In genomic region chrX:137049425-137050225, GRCm38 (mm10) we compare ENCODE assay signal across 8 mouse cellular contexts. TPM values are rescaled to one million over a fixed set of nuclear protein-coding genes. Genes with fewer than 3 reads are reported as not detected.
DNase-seq lines count a peak whose midpoint lies in the region; ATAC-seq and TF ChIP-seq lines count a peak whose summit lies in the region.

Gene Fam199x, plus strand, starts transcription at chrX:137049594.

- H3K27ac ChIP-seq in forebrain, embryonic 15.5 days (replicated peaks): no peak within 1 kb of the TSS
- peak within 1 kb of the TSS; percentile 11; the same call in 1 of the 2 replicates for H3K27ac ChIP-seq in lung, postnatal 0 days (ENCODE audit: low read length)

- DNase-seq in G1E (ENCODE audit: low spot score): peak; percentile 58
- peak; percentile 86 for DNase-seq in cerebellum, adult 11-12 months
- DNase-seq in heart, postnatal 25 days (ENCODE audit: low spot score): peak; percentile 63
- peak; percentile 20 to 53 for DNase-seq in layer of hippocampus, adult 8-10 months (ENCODE audit: low spot score in 2 of 2)
- peak; percentile 84 for DNase-seq in lung, postnatal 0 days (ENCODE audit: low spot score)
- peak; percentile 36 for DNase-seq in ovary, postnatal 10 days (ENCODE audit: low spot score)
- DNase-seq in thymus, postnatal 10 days (ENCODE audit: low spot score in 2 of 2): peak; percentile 32 to 60

- peak; percentile 87 for ATAC-seq in G1E (ENCODE audit: extremely low read depth, insufficient number of reproducible peaks, low FRiP score, poor library complexity, severe bottlenecking)
- ATAC-seq in forebrain, embryonic 15.5 days (replicated peaks): peak; percentile 97
- ATAC-seq in lung, postnatal 0 days: peak; percentile 98

- peaks cover 21% of the 10 kb centered on the region for H3K4me1 ChIP-seq in G1E (ENCODE audit: insufficient read depth, low read depth, low read length)
- 0 out of 2 replicates have a peak, but pooled peaks cover 11% of the 10 kb centered on the region for H3K4me1 ChIP-seq in forebrain, embryonic 15.5 days
- H3K4me1 ChIP-seq in lung, postnatal 0 days (ENCODE audit: insufficient read depth, low read depth, low read length): no peaks in the 10 kb centered on the region

- no peak for TF ChIP-seq CTCF in G1E (IDR thresholded peaks at IDR 0.05; ENCODE audit: low read depth, low read length)
- TF ChIP-seq CTCF in lung, postnatal 0 days (IDR thresholded peaks at IDR 0.05): peak; percentile 71

- 22% methylated on average over 60 of the region's 62 CpGs for WGBS in forebrain, embryonic 15.5 days
- 11% methylated on average over 39 of the region's 62 CpGs for WGBS in lung, postnatal 0 days

- peak within 1 kb of the TSS; percentile 75 for H3K9ac ChIP-seq in forebrain, embryonic 15.5 days (replicated peaks)
- peak within 1 kb of the TSS; percentile 51; the same call in 1 of the 2 replicates for H3K9ac ChIP-seq in lung, postnatal 0 days (replicated peaks; ENCODE audit: low read depth)

- intact Hi-C loops in heart, postnatal 25 days (cut with DNase I): no loop called here

- H3K4me3 ChIP-seq in G1E (ENCODE audit: low read depth, low read length): peak within 1 kb of the TSS; percentile 87
- H3K4me3 ChIP-seq in forebrain, embryonic 15.5 days: peak within 1 kb of the TSS; percentile 80
- peak within 1 kb of the TSS; percentile 63 for H3K4me3 ChIP-seq in lung, postnatal 0 days (ENCODE audit: low read depth, low read length)

- peak within 1 kb of the TSS; percentile 69 for H3K4me2 ChIP-seq in forebrain, embryonic 15.5 days (replicated peaks)
- peak within 1 kb of the TSS; percentile 64 for H3K4me2 ChIP-seq in lung, postnatal 0 days (replicated peaks; ENCODE audit: low read depth, low read length)

- no peaks in the 10 kb centered on the region for H3K9me3 ChIP-seq in G1E (replicated peaks)
- no peaks in the 10 kb centered on the region for H3K9me3 ChIP-seq in forebrain, embryonic 15.5 days
- H3K9me3 ChIP-seq in lung, postnatal 0 days (ENCODE audit: low read length): no peaks in the 10 kb centered on the region

- no peaks in the 10 kb centered on the region for H3K36me3 ChIP-seq in G1E (replicated peaks)
- H3K36me3 ChIP-seq in forebrain, embryonic 15.5 days: no peaks in the 10 kb centered on the region
- H3K36me3 ChIP-seq in lung, postnatal 0 days (ENCODE audit: insufficient read depth, low read length): no peaks in the 10 kb centered on the region

- no peak for TF ChIP-seq EP300 in lung, postnatal 0 days (IDR thresholded peaks at IDR 0.05)

- no peaks in the 10 kb centered on the region for H3K27me3 ChIP-seq in G1E (ENCODE audit: insufficient read depth, low read length)
- H3K27me3 ChIP-seq in forebrain, embryonic 15.5 days: no peaks in the 10 kb centered on the region
- no peaks in the 10 kb centered on the region for H3K27me3 ChIP-seq in lung, postnatal 0 days (replicated peaks; ENCODE audit: insufficient read depth, low read length)

RNA-seq across cellular contexts. Expression of gene Fam199x, which starts in this region (rescaled TPM):
- total RNA-seq in G1E (2014; fragmentation: Nextera tagmentation) (8.8 and 14.8 TPM in 2 replicates), G1E (2017) (13.7 and 15.6 TPM in 2 replicates)
- 1.4 and 1.5 TPM in 2 replicates for polyA plus RNA-seq in G1E (2012)
- 6.4 and 7.3 TPM in 2 replicates for polyA plus RNA-seq in forebrain, embryonic 15.5 days (2015; fragmentation: Nextera tagmentation; extraction: Ambion mirVana)
- 1 to 10 TPM; 4.1 to 4.4 TPM for total RNA-seq in heart, postnatal 25 days (2021)
- total RNA-seq in layer of hippocampus, adult 8-10 months (2022): 10 to 100 TPM in 2 of 4 experiments, 1 to 10 TPM in 2; 9.8 to 10.2 (median 10.0) TPM
- polyA plus RNA-seq in lung, postnatal 0 days (2015; fragmentation: Nextera tagmentation; extraction: Ambion mirVana): 5.7 and 6.7 TPM in 2 replicates

Comparison
In these comparisons a context has a peak if more than half of its experiments do, and no peak if none do; other contexts are left out.
1. DNase-seq: peak in every context shown above with its lines; median percentile 86 in cerebellum, adult 11-12 months; 84 in lung, postnatal 0 days; 63 in heart, postnatal 25 days; 58 in G1E; 46 in thymus, postnatal 10 days; 36 in layer of hippocampus, adult 8-10 months; 36 in ovary, postnatal 10 days.